24 mouse cellular contexts compared by ENCODE assay signal in the genomic region with DNA sequence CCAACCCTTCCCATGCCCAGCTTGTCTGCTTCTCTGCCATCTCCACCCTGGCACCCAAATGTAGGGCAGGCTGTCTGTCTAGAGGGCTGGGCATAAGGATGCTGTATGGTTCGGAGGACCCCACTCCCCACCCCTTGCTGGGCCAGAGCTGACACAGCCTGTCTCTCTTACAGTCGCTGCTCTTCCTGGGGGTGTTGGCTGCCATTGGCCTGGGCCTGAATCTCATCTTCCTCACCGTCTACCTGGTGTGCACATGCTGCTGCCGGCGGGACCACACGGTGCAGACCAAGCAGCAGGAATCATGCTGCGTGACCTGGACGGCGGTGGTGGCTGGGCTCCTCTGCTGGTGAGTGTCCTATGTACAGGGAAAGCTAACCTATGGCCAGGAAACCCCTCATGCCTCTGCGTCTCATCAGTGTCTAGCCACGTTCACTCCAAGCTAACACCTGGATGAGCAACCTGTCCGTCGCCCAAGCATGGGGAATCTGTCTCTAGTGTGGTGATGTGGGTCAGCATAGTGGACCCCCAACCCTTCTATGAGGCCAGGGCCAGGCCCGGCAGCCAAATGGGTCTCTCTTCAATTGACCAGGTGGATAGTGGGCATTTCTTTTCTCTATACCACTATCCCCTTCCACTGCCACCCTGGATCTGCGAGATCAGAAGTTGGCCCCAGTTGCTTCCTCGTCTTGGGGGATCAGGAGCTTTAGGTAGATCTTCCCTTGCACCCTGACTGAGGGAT. TPM values are rescaled to one million over a fixed set of nuclear protein-coding genes. Genes with fewer than 3 reads are reported as not detected.
DNase-seq lines count a peak whose midpoint lies in the region; ATAC-seq and TF ChIP-seq lines count a peak whose summit lies in the region.
"Had no signal": no experiment of that assay in that cellular context is flagged by ENCODE, and none has a peak within 500 bp of the region (broad histone marks: within the 10 kb centered on the region; RNA-seq: fewer than 3 reads in every experiment).

No protein-coding gene starts in this region.

- H3K4me3 ChIP-seq in forebrain, postnatal 0 days (ENCODE audit: low read depth, low read length) = no peak overlapping the region
- H3K4me3 ChIP-seq in forebrain, embryonic 13.5 days = no peak overlapping the region
- H3K4me3 ChIP-seq in megakaryocyte, embryonic 14.5 days (replicated peaks) = peak overlapping the region; percentile 6
- no peak overlapping the region for H3K4me3 ChIP-seq in embryonic facial prominence, embryonic 10.5 days
- H3K4me3 ChIP-seq: erythroblast, embryonic 14.5 days; forebrain, embryonic 15.5 days; heart, adult 2 months; intestine, embryonic 15.5 days; left cerebral cortex, adult 2 months; limb, embryonic 12.5 days; liver, embryonic 12.5 days; midbrain, embryonic 12.5 days had no signal

- no peaks in the 10 kb centered on the region for H3K36me3 ChIP-seq in forebrain, postnatal 0 days (ENCODE audit: insufficient read depth)
- H3K36me3 ChIP-seq in forebrain, embryonic 13.5 days (ENCODE audit: poor library complexity, severe bottlenecking) = peaks cover 16% of the 10 kb centered on the region; the same call in 1 of the 2 replicates
- H3K36me3 ChIP-seq in megakaryocyte, embryonic 14.5 days (replicated peaks; ENCODE audit: low read length) = no peaks in the 10 kb centered on the region
- H3K36me3 ChIP-seq in embryonic facial prominence, embryonic 10.5 days (replicated peaks) = peaks cover 21% of the 10 kb centered on the region
- H3K36me3 ChIP-seq: forebrain, embryonic 15.5 days; intestine, embryonic 15.5 days; midbrain, embryonic 12.5 days had no signal

- no peak for DNase-seq in forebrain, postnatal 0 days
- DNase-seq in cerebellum, postnatal 10 days = peak; percentile 81 to 86
- DNase-seq in embryonic facial prominence, embryonic 10.5 days (ENCODE audit: low spot score) = no peak
- DNase-seq in frontal cortex, postnatal 14 days (ENCODE audit: low spot score in 2 of 2) = no peak
- DNase-seq: adrenal gland, adult 8-10 months; gastrocnemius, postnatal 10 days; heart, adult 2 months; kidney, adult 9 months; kidney, postnatal 36 days; lung, embryonic 14.5 days; lung, postnatal 36 days; thymus, postnatal 25 days had no signal

- 88% methylated on average over 16 of the region's 16 CpGs for WGBS in forebrain, postnatal 0 days
- 96% methylated on average over 16 of the region's 16 CpGs for WGBS in forebrain, embryonic 13.5 days
- 92% methylated on average over 16 of the region's 16 CpGs for WGBS in embryonic facial prominence, embryonic 10.5 days

- no peak overlapping the region for H3K27ac ChIP-seq in forebrain, postnatal 0 days (ENCODE audit: low read depth, low read length)
- H3K27ac ChIP-seq in forebrain, embryonic 13.5 days = no peak overlapping the region
- H3K27ac ChIP-seq in embryonic facial prominence, embryonic 10.5 days (replicated peaks) = peak overlapping the region; percentile 51
- H3K27ac ChIP-seq: forebrain, embryonic 15.5 days; heart, adult 2 months; intestine, embryonic 15.5 days; left cerebral cortex, adult 2 months; limb, embryonic 12.5 days; liver, embryonic 12.5 days; midbrain, embryonic 12.5 days had no signal

- H3K27me3 ChIP-seq in forebrain, postnatal 0 days (ENCODE audit: insufficient read depth, low read length) = no peaks in the 10 kb centered on the region
- H3K27me3 ChIP-seq in forebrain, embryonic 13.5 days = no peaks in the 10 kb centered on the region
- H3K27me3 ChIP-seq in megakaryocyte, embryonic 14.5 days (replicated peaks) = peaks cover 37% of the 10 kb centered on the region
- H3K27me3 ChIP-seq in embryonic facial prominence, embryonic 10.5 days (replicated peaks; ENCODE audit: low read depth, poor library complexity, severe bottlenecking) = no peaks in the 10 kb centered on the region
- H3K27me3 ChIP-seq: forebrain, embryonic 15.5 days; intestine, embryonic 15.5 days; limb, embryonic 12.5 days; liver, embryonic 12.5 days; midbrain, embryonic 12.5 days; Patski had no signal

- H3K4me2 ChIP-seq in forebrain, postnatal 0 days (ENCODE audit: low read depth) = no peak overlapping the region
- no peak overlapping the region for H3K4me2 ChIP-seq in forebrain, embryonic 13.5 days
- H3K4me2 ChIP-seq: forebrain, embryonic 15.5 days; intestine, embryonic 15.5 days; limb, embryonic 12.5 days; liver, embryonic 12.5 days; lung, embryonic 14.5 days; midbrain, embryonic 12.5 days had no signal

- no peak overlapping the region for H3K9ac ChIP-seq in forebrain, postnatal 0 days
- H3K9ac ChIP-seq in forebrain, embryonic 13.5 days = no peak overlapping the region
- H3K9ac ChIP-seq: forebrain, embryonic 15.5 days; intestine, embryonic 15.5 days; limb, embryonic 12.5 days; liver, embryonic 12.5 days; lung, embryonic 14.5 days; midbrain, embryonic 12.5 days had no signal

- no peak for TF ChIP-seq CTCF in forebrain, postnatal 0 days (IDR thresholded peaks at IDR 0.05; ENCODE audit: low read depth)

- no peaks in the 10 kb centered on the region for H3K9me3 ChIP-seq in forebrain, postnatal 0 days (ENCODE audit: low read length)
- H3K9me3 ChIP-seq in forebrain, embryonic 13.5 days (replicated peaks) = no peaks in the 10 kb centered on the region
- H3K9me3 ChIP-seq in megakaryocyte, embryonic 14.5 days = peaks cover 5% of the 10 kb centered on the region; the same call in 1 of the 2 replicates
- no peaks in the 10 kb centered on the region for H3K9me3 ChIP-seq in embryonic facial prominence, embryonic 10.5 days
- H3K9me3 ChIP-seq: forebrain, embryonic 15.5 days; intestine, embryonic 15.5 days; limb, embryonic 12.5 days; liver, embryonic 12.5 days; midbrain, embryonic 12.5 days had no signal

- ATAC-seq in forebrain, postnatal 0 days = peak; percentile 66
- no peak for ATAC-seq in forebrain, embryonic 13.5 days
- ATAC-seq in megakaryocyte, adult 5-6 weeks (ENCODE audit: poor library complexity, severe bottlenecking) = no peak
- ATAC-seq: forebrain, embryonic 15.5 days; intestine, embryonic 15.5 days; liver, embryonic 12.5 days; Patski had no signal

- H3K4me1 ChIP-seq in forebrain, postnatal 0 days (ENCODE audit: insufficient read depth) = no peaks in the 10 kb centered on the region
- no peaks in the 10 kb centered on the region for H3K4me1 ChIP-seq in forebrain, embryonic 13.5 days
- H3K4me1 ChIP-seq in megakaryocyte, embryonic 14.5 days = peaks cover 37% of the 10 kb centered on the region
- H3K4me1 ChIP-seq in embryonic facial prominence, embryonic 10.5 days = peaks cover 45% of the 10 kb centered on the region

RNA-seq across cellular contexts. Expression of gene Ttyh2, which starts 11.2 kb away (rescaled TPM):
- 26.6 and 29.9 TPM in 2 replicates for total RNA-seq in forebrain, postnatal 0 days (2014; rRNA removed)
- polyA plus RNA-seq in forebrain, postnatal 0 days (2015; fragmentation: Nextera tagmentation; extraction: Ambion mirVana) = 24.4 and 26.4 TPM in 2 replicates
- 21.6 and 22.3 TPM in 2 replicates for polyA plus RNA-seq in forebrain, embryonic 13.5 days (2015; fragmentation: Nextera tagmentation; extraction: Ambion mirVana)
- 2.7 and 5.8 TPM in 2 replicates for polyA plus RNA-seq in megakaryocyte, embryonic 14.5 days (2012; ENCODE audit: insufficient read depth, low replicate concordance)
- total RNA-seq in megakaryocyte, adult 5-6 weeks (2015) = 0.27 and 0.40 TPM in 2 replicates
- 0.73 and 0.88 TPM in 2 replicates for total RNA-seq in megakaryocyte, adult 5-6 weeks (2017)
- polyA plus RNA-seq in embryonic facial prominence, embryonic 10.5 days (2016; fragmentation: Nextera tagmentation; extraction: Ambion mirVana) = 14.9 and 16.1 TPM in 2 replicates

RNA-seq across cellular contexts. Expression of gene Rpl38, which starts 18.1 kb away (rescaled TPM):
- total RNA-seq in forebrain, postnatal 0 days (2014; rRNA removed) = 1,173 and 2,728 TPM in 2 replicates
- polyA plus RNA-seq in forebrain, postnatal 0 days (2015; fragmentation: Nextera tagmentation; extraction: Ambion mirVana) = 1,003 and 1,434 TPM in 2 replicates
- 911 and 1,077 TPM in 2 replicates for polyA plus RNA-seq in forebrain, embryonic 13.5 days (2015; fragmentation: Nextera tagmentation; extraction: Ambion mirVana)
- 64.8 and 417 TPM in 2 replicates for polyA plus RNA-seq in megakaryocyte, embryonic 14.5 days (2012; ENCODE audit: insufficient read depth, low replicate concordance)
- 716 and 867 TPM in 2 replicates for total RNA-seq in megakaryocyte, adult 5-6 weeks (2015)
- total RNA-seq in megakaryocyte, adult 5-6 weeks (2017) = 2,870 and 3,242 TPM in 2 replicates
- 1,047 and 1,098 TPM in 2 replicates for polyA plus RNA-seq in embryonic facial prominence, embryonic 10.5 days (2016; fragmentation: Nextera tagmentation; extraction: Ambion mirVana)

RNA-seq across cellular contexts. Expression of gene Dnaic2, which starts 40.8 kb away (rescaled TPM):
- 4.7 and 8.9 TPM in 2 replicates for total RNA-seq in forebrain, postnatal 0 days (2014; rRNA removed)
- 3.1 and 4.4 TPM in 2 replicates for polyA plus RNA-seq in forebrain, postnatal 0 days (2015; fragmentation: Nextera tagmentation; extraction: Ambion mirVana)
- polyA plus RNA-seq in forebrain, embryonic 13.5 days (2015; fragmentation: Nextera tagmentation; extraction: Ambion mirVana) = 1.8 and 3.7 TPM in 2 replicates
- polyA plus RNA-seq in megakaryocyte, embryonic 14.5 days (2012; ENCODE audit: insufficient read depth, low replicate concordance) = 7.0 TPM in 1 of 2 replicates, not detected in the other
- not detected in 2 replicates for total RNA-seq in megakaryocyte, adult 5-6 weeks (2015)
- not detected in 2 replicates for total RNA-seq in megakaryocyte, adult 5-6 weeks (2017)
- 1.7 and 1.8 TPM in 2 replicates for polyA plus RNA-seq in embryonic facial prominence, embryonic 10.5 days (2016; fragmentation: Nextera tagmentation; extraction: Ambion mirVana)
- total RNA-seq: hematopoietic stem cell, adult 5-6 weeks had no signal
- polyA plus RNA-seq: erythroblast, embryonic 14.5 days had no signal

Comparison
In these comparisons a context has a peak if more than half of its experiments do, and no peak if none do; other contexts are left out.
1. DNase-seq: peak in cerebellum, postnatal 10 days (2 of 2); none in forebrain, postnatal 0 days (single experiment), embryonic facial prominence, embryonic 10.5 days (single experiment) and frontal cortex, postnatal 14 days (0 of 2).